Mouse (Mus musculus): ENCODE results near the gene Rbks.
"Not testable (repeated sequence)": the region's sequence is repeated elsewhere in the genome, so short reads cannot be mapped to it uniquely, and the experiment has no call there.

Gene Rbks

GRCm38 (mm10) chr5:31673431-31673830, 24.0 kb downstream of the Rbks start:
- no peak for DNase-seq (ENCODE audit: low spot score)

- no peak for DNase-seq (ENCODE audit: low spot score)
Measured at GRCm38 (mm10) chr5:31671137-31671536, 26.3 kb downstream of the Rbks start.

- DNase-seq (ENCODE audit: low spot score) = no peak
Measured at GRCm38 (mm10) chr5:31669984-31670383, 27.4 kb downstream of the Rbks start.

- DNase-seq (ENCODE audit: low spot score) = no peak
Measured at GRCm38 (mm10) chr5:31668325-31668968, 29.0 kb downstream of the Rbks start.

GRCm38 (mm10) chr5:31666176-31666575, 31.3 kb downstream of the Rbks start:
- no peak for DNase-seq (ENCODE audit: low spot score)

- no peak for DNase-seq (ENCODE audit: low spot score)
Measured at GRCm38 (mm10) chr5:31655688-31656190, 41.7 kb downstream of the Rbks start.

GRCm38 (mm10) chr5:31650518-31651288, 46.7 kb downstream of the Rbks start:
- no peak for DNase-seq (ENCODE audit: low spot score)

GRCm38 (mm10) chr5:31647327-31647726, 50.1 kb downstream of the Rbks start:
- DNase-seq (ENCODE audit: low spot score) = no peak

- DNase-seq (ENCODE audit: low spot score) = no peak
Measured at GRCm38 (mm10) chr5:31646574-31646973, 50.9 kb downstream of the Rbks start.

GRCm38 (mm10) chr5:31645798-31646197, 51.6 kb downstream of the Rbks start:
- no peak for DNase-seq (ENCODE audit: low spot score)

- DNase-seq (ENCODE audit: low spot score) = no peak
Measured at GRCm38 (mm10) chr5:31644847-31645246, 52.6 kb downstream of the Rbks start.

GRCm38 (mm10) chr5:31644272-31644671, 53.2 kb downstream of the Rbks start:
- no peak for DNase-seq (ENCODE audit: low spot score)

- no peak for DNase-seq (ENCODE audit: low spot score)
Measured at GRCm38 (mm10) chr5:31642300-31642699, 55.1 kb downstream of the Rbks start.

- DNase-seq (ENCODE audit: low spot score) = no peak
Measured at GRCm38 (mm10) chr5:31640542-31640941, 56.9 kb downstream of the Rbks start.

- no peak for DNase-seq (ENCODE audit: low spot score)
Measured at GRCm38 (mm10) chr5:31636636-31637253, 60.7 kb downstream of the Rbks start.

GRCm38 (mm10) chr5:31634679-31635078, 62.7 kb downstream of the Rbks start:
- DNase-seq (ENCODE audit: low spot score) = no peak

GRCm38 (mm10) chr5:31634161-31634560, 63.3 kb downstream of the Rbks start:
- no peak for DNase-seq (ENCODE audit: low spot score)

GRCm38 (mm10) chr5:31631169-31631568, 66.3 kb downstream of the Rbks start:
- DNase-seq (ENCODE audit: low spot score) = not testable (repeated sequence)

GRCm38 (mm10) chr5:31630064-31630463, 67.4 kb downstream of the Rbks start:
- DNase-seq (ENCODE audit: low spot score) = no peak

GRCm38 (mm10) chr5:31628555-31628954, 68.9 kb downstream of the Rbks start:
- no peak for DNase-seq (ENCODE audit: low spot score)

GRCm38 (mm10) chr5:31627562-31628526, 69.6 kb downstream of the Rbks start:
- DNase-seq (ENCODE audit: low spot score) = no peak

- DNase-seq (ENCODE audit: low spot score) = no peak
Measured at GRCm38 (mm10) chr5:31627117-31627516, 70.3 kb downstream of the Rbks start.

Measured in c-Kit-positive CD71-positive TER-119-positive erythroid progenitor cells, embryonic 14.5 days (primary cell).